Mouse (Mus musculus) large intestine, adult 2 months (tissue): ENCODE data around the gene Gm2310. TPM values are rescaled to one million over a fixed set of nuclear protein-coding genes. Genes with fewer than 3 reads are reported as not detected.
"Not testable (repeated sequence)": the region's sequence is repeated elsewhere in the genome, so short reads cannot be mapped to it uniquely, and the experiment has no call there.

ENCODE experiments used
- DNase-seq: peaks from one replicate; pipeline ENCODE4 v3.0.0-alpha.2; 2012; ENCODE audit warnings: low read depth, low spot score
- WGBS: fragments of 180-500 bp; shearing (Covaris S2); methylation state at CpG from one replicate; pipeline ENCODE4 v1.1.7; 2018; 5-methylcytosine and 5-hydroxymethylcytosine counted together
- polyA plus RNA-seq: library from polyadenylated mRNA; depleted of rRNA; stranded (reverse); fragments of >200 nt; gene quantifications from 2 replicates; pipeline ENCODE4 v1.2.3, GENCODE M21; 2012; rRNA removed

The Gm2310 gene
- not detected in 2 replicates for polyA plus RNA-seq

- not testable (repeated sequence) for DNase-seq
These were observed at the start of gene Gm2310 for GRCm38 (mm10) chr15:8519853-8520252. Gene Gm2310, minus strand, starts transcription at chr15:8519953.

- peak; percentile 87 for DNase-seq
- WGBS: under 1% methylated on average over 58 of the region's 61 CpGs
These were observed 49.1 kb upstream of the Gm2310 start for GRCm38 (mm10) chr15:8568645-8569528.

DNA sequence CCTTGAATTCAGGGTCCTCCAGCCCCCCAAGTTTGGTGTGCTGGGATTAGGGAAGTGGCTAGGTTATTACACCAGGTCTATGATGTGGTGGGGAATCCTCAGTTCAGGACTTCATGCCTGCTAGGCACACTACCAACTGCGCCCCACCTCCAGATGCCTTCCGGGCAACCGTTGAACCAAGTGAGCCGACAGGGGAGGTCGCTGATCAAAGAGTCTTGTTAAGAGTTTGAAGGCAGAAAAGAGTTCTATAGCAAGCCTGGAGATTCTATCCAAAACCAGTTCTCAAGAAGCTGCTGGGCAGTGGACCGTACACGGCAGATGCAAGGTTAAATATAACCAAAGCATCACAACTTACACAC, 48.5 kb upstream of the Gm2310 start:
- DNase-seq: no peak
- 6% methylated on average over 7 of the region's 7 CpGs for WGBS

DNA sequence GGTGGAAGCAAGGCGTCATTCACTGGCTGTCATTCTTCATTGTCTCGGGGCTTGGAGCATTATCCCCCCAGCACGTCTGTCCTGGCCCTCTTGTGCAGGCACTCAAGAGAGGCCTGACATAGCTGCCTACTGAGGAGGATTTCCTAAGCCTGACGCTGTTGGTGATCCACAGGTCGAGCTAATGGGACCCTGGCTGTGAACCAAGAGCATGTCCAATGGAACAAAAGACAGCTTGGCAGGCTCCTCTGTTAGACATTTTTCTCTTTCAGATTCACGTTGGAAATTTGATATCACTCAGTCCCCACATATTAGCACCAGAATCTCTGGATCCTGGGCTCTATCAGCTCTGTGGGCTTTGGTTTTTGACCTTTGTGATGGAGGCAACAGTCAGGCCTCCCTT, 45.7 kb upstream of the Gm2310 start:
- WGBS: 78% methylated on average over 6 of the region's 6 CpGs
- DNase-seq: no peak

DNA sequence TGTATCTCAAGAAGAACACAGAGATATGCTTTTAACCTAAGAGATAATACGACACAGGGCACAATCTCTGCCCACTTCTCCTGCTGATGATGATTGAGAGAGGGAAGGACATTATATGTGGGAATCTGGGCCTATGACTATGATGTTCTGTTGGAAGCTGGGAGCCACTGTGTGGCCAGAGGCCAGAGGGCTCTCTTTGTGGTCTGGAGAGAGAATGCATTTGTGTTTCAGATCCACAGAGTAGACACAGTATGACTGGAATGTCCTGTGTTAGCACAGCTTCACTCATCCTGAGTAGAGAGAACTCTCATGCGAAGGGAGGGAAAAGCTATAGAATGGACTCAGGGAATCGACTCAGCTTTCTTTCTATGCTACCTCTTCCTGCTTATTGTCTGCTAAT, 44.6 kb upstream of the Gm2310 start:
- DNase-seq: no peak

DNA sequence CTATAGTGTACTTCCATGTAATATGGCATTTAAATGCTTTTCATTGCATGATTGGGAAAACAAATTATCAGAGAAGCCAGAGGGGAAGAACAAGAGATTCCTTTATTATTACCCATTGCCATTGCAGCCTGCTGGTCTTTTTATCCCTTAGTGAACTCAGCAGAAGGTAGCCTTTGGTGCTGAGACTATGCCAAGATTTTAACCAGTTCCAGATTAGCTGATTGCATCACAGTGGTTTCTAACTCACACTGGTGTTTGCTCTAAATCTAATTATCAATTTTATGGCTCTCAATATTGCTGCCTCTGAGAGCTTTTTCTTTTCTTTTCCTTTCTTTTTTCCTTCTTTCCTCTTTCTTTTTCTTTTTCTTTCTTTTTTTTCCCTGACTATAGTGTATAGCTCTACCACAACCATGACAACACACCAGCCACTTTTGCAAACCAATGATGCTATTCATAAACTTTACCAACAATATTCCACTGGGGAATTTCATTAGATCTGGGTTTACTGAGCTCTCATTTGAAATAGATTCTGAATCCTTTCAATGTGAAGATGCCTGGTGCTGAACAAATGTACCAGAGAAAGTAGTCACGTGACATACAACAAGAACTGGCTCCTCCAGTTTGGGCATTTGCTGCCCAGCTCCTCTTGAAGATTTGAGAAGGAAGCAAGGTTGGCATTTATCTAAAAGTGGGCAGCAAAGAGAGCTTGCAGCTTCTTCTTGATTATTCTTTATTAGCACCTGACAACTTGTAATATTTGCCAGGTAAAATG, 43.9 kb upstream of the Gm2310 start:
- DNase-seq: no peak
- 45% methylated on average over 1 of the region's 1 CpGs for WGBS

More for the DNA sequence above, 44.6 kb upstream of the Gm2310 start:
- WGBS: 87% methylated on average over 3 of the region's 3 CpGs

DNA sequence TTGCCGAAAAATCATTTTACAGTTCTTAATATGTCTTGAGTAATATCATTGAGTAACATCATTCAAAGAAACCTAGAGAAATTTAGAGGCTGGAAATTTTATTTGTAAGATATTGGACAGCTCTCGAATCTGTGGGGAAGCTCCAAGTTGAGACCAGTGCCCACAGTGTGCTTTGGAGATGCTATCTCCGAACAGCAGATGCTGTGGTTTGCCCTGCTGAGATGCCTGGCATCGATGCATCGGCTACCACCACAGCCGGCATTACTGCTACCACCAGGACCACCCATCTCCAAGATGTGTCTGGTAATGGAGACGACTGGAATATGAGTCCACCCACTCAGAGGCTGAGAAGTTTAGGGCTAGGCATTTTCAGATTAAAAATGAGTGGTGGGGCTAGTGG, 43.0 kb upstream of the Gm2310 start:
- DNase-seq: no peak
- 84% methylated on average over 7 of the region's 7 CpGs for WGBS

DNA sequence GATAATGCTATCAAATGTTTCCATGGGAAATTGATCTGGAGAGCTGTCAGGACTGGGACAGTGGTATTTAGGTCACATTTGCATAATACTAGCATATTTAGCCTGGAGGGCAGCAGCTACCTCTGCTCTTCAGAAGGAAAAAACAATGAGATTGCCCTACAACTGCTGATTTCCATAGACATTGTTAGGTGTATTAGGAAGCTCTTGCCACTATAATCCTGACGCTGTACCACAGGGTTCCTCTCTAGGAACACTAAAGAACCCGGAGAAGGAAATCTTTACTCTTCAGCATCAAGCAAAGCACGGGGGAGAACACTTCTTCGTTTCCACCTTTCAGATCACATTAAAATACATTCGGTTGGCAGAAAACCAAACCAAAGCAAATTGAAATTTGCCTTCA, 11.4 kb upstream of the Gm2310 start:
- 84% methylated on average over 5 of the region's 5 CpGs for whole genome bisulfite sequencing
- no peak for DNase-seq

- 76% methylated on average over 5 of the region's 5 CpGs for WGBS
- DNase-seq: no peak
These were observed 6.8 kb downstream of the Gm2310 start for GRCm38 (mm10) chr15:8512957-8513356.

DNA sequence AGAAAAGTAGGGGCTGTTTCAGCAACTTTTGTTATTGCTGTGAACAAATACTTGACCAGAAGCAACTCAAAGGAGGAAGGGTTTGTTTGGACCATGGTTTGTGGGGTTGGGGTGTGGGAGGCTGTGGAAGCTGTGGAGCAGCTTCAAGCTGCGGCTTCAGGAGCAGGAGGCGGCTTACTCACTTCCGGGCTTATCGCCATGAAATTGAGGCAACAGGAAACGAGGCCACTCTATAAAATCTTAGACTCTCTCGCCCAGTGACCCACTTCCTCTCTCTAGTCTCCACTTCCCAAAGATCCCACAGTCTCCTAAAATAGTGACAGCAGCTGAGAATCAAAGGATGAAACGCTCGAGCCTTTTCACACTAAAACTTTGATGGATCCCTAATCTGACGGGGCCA, 7.9 kb downstream of the Gm2310 start:
- 44% methylated on average over 9 of the region's 9 CpGs for WGBS
- DNase-seq: no peak

DNA sequence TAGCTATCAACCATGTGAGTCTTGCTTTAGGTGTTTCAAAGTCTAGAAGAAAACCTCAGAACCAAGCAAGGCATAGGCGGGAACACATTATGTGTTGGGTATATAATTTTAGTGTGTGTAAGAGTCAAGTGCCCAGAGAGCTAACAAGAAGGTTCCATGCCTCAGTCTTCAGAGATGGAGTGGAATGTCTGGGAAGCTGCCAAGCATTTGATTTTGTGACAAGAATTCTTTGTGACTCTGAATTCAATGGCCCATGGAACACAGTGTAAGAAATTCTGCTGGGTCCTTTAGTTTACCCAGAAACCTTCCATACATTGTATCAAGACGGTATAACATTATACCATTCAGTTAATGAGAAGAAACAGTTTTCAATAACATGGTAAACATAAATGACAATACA, 17.3 kb downstream of the Gm2310 start:
- DNase-seq: no peak
- 85% methylated on average over 2 of the region's 2 CpGs for WGBS

GRCm38 (mm10) chr15:8485261-8485660, 34.5 kb downstream of the Gm2310 start:
- WGBS: 79% methylated on average over 6 of the region's 6 CpGs

GRCm38 (mm10) chr15:8469006-8469575, 50.7 kb downstream of the Gm2310 start:
- 28% methylated on average over 4 of the region's 4 CpGs for WGBS
- no peak for DNase-seq

More at GRCm38 (mm10) chr15:8485261-8485660, 34.5 kb downstream of the Gm2310 start:
- no peak for DNase-seq

Other genes starting within 250 kb of the Gm2310 start
- 3.3 and 6.6 TPM in 2 replicates for gene Nipbl, start 75.5 kb downstream of the Gm2310 start, polyA plus RNA-seq
- gene Slc1a3, start 190.8 kb upstream of the Gm2310 start, polyA plus RNA-seq: 1.5 and 1.8 TPM in 2 replicates